Comparison of ENCODE assay signal across 8 mouse cellular contexts in the genomic region with DNA sequence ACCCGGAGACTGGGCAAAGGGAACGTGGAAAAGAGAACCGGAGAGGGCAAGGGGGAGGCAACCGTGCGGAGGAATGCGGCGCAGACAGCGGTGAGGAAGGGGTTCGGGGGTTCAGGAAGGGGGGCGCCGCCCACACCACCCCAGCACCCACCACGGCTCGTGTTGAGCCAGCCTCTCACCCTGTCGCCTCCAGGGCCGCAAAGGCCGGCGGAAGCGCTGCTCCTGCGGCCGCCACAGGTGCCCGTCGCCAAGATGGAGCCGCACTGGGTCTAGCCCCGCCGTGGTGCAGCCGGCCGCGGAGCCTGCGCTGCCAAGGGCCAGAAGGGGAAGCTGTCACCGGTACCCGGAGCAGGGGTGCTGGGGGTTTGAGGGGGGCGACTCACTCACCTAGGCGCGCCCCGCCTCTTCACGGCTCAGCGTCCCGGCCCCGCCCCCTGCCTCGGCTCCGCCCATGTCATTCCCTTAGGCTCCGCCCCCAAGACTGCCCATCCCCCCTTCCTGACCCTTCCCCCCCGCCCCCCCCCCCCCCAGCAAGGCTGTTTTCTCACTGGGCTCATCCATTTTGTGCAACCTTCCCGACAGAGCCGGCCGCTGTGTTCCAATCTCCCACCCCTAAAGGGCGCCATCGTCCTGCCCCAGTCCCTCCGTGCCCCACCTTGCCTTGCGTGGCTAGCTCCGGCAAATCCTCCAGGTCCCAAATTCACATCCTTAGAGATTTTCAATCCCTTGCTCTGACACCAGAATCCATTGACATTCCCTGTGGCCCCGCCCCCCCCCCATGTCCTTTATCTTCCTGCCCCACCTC. TPM values are rescaled to one million over a fixed set of nuclear protein-coding genes. Genes with fewer than 3 reads are reported as not detected.
DNase-seq lines count a peak whose midpoint lies in the region; ATAC-seq and TF ChIP-seq lines count a peak whose summit lies in the region.

A gene (minus strand): TSS at position 423 of the 805 bp plus-strand sequence.

- H3ac ChIP-seq in myocyte (ENCODE audit: control insufficient read depth, insufficient read length), result no peak within 1 kb of the TSS

- H3K9me3 ChIP-seq in embryonic facial prominence, embryonic 11.5 days (replicated peaks; ENCODE audit: control insufficient read depth, low read length), result no peaks in the 10 kb centered on the region
- no peaks in the 10 kb centered on the region for H3K9me3 ChIP-seq in hindbrain, embryonic 14.5 days (ENCODE audit: control insufficient read depth, low read length)

- peak within 1 kb of the TSS; percentile 64 for H3K9ac ChIP-seq in embryonic facial prominence, embryonic 11.5 days (replicated peaks; ENCODE audit: low read length)
- H3K9ac ChIP-seq in hindbrain, embryonic 14.5 days, result peak within 1 kb of the TSS; percentile 95
- peak within 1 kb of the TSS; percentile 40 for H3K9ac ChIP-seq in liver, adult 2 months (ENCODE audit: low read depth, low read length)

- TF ChIP-seq CTCF in liver, adult 2 months (IDR thresholded peaks at IDR 0.05; ENCODE audit: low read depth, low read length), result no peak

- DNase-seq in frontal cortex, postnatal 10 days (ENCODE audit: low spot score in 2 of 2), result peak; percentile 28 to 29
- DNase-seq in frontal cortex, postnatal 14 days (ENCODE audit: low spot score in 2 of 2), result no peak
- peak; percentile 62 for DNase-seq in ZHBTc4 (ENCODE audit: low read depth, low spot score)
- DNase-seq in embryonic facial prominence, embryonic 11.5 days (ENCODE audit: low spot score), result peak; percentile 60
- peak; percentile 55 for DNase-seq in hindbrain, embryonic 14.5 days (ENCODE audit: low spot score)
- DNase-seq in liver, adult 2 months (ENCODE audit: extremely low read depth, low read depth, low spot score), result no peak
- peak; percentile 56 for DNase-seq in thymus, postnatal 4 days

- H3K27ac ChIP-seq in embryonic facial prominence, embryonic 11.5 days (replicated peaks; ENCODE audit: low read depth, low read length), result no peak within 1 kb of the TSS
- peak within 1 kb of the TSS; percentile 85 for H3K27ac ChIP-seq in hindbrain, embryonic 14.5 days
- H3K27ac ChIP-seq in liver, adult 2 months (replicated peaks; ENCODE audit: insufficient read depth, low read depth, low read length), result no peak within 1 kb of the TSS

- peak within 1 kb of the TSS; percentile 67 for H3K4me3 ChIP-seq in embryonic facial prominence, embryonic 11.5 days (ENCODE audit: low read depth, low read length)
- peak within 1 kb of the TSS; percentile 88 for H3K4me3 ChIP-seq in hindbrain, embryonic 14.5 days (replicated peaks; ENCODE audit: low read length)
- H3K4me3 ChIP-seq in liver, adult 2 months (ENCODE audit: insufficient read depth, low read depth, low read length), result peak within 1 kb of the TSS; percentile 64
- H3K4me3 ChIP-seq in myocyte, result no peak within 1 kb of the TSS

- TF ChIP-seq POLR2A in liver, adult 2 months (IDR thresholded peaks at IDR 0.05; ENCODE audit: extremely low read depth, insufficient read depth, low read length), result no peak
- no peak for TF ChIP-seq POLR2A in myocyte (IDR thresholded peaks at IDR 0.05; ENCODE audit: insufficient read length, low read depth)

- 3% methylated on average over 40 of the region's 52 CpGs for WGBS in embryonic facial prominence, embryonic 11.5 days
- WGBS in hindbrain, embryonic 14.5 days, result 3% methylated on average over 39 of the region's 52 CpGs
- 8% methylated on average over 38 of the region's 52 CpGs for WGBS in liver, adult 2 months

- peak within 1 kb of the TSS; percentile 97 for H3K4me2 ChIP-seq in embryonic facial prominence, embryonic 11.5 days (ENCODE audit: low read depth, low read length)
- peak within 1 kb of the TSS; percentile 65 for H3K4me2 ChIP-seq in hindbrain, embryonic 14.5 days (replicated peaks)
- peak within 1 kb of the TSS; percentile 50 for H3K4me2 ChIP-seq in myocyte (ENCODE audit: low read depth)

- H3K4me1 ChIP-seq in embryonic facial prominence, embryonic 11.5 days (ENCODE audit: control insufficient read depth, insufficient read depth, low read length), result no peaks in the 10 kb centered on the region
- peaks cover 15% of the 10 kb centered on the region; the same call in 1 of the 2 replicates for H3K4me1 ChIP-seq in hindbrain, embryonic 14.5 days (replicated peaks; ENCODE audit: control insufficient read depth, insufficient read depth, low read length)
- no peaks in the 10 kb centered on the region for H3K4me1 ChIP-seq in liver, adult 2 months (ENCODE audit: control insufficient read depth, insufficient read depth, low read length)

- H3K36me3 ChIP-seq in embryonic facial prominence, embryonic 11.5 days (replicated peaks; ENCODE audit: control insufficient read depth, insufficient read depth, low read depth, low read length), result no peaks in the 10 kb centered on the region
- H3K36me3 ChIP-seq in hindbrain, embryonic 14.5 days (replicated peaks; ENCODE audit: control insufficient read depth, insufficient read depth), result no peaks in the 10 kb centered on the region
- no peaks in the 10 kb centered on the region for H3K36me3 ChIP-seq in liver, adult 2 months (ENCODE audit: control insufficient read depth, insufficient read depth, low read length)
- no peaks in the 10 kb centered on the region for H3K36me3 ChIP-seq in myocyte (ENCODE audit: control insufficient read depth, insufficient read depth)

- peak; percentile 69 for ATAC-seq in embryonic facial prominence, embryonic 11.5 days (replicated peaks; ENCODE audit: insufficient number of reproducible peaks, low FRiP score, low TSS enrichment, low read depth)
- ATAC-seq in hindbrain, embryonic 14.5 days (ENCODE audit: low FRiP score), result peak; percentile 74

- H3K79me2 ChIP-seq in liver, adult 2 months (ENCODE audit: control insufficient read depth, insufficient read depth, low read length), result no peaks in the 10 kb centered on the region
- no peaks in the 10 kb centered on the region for H3K79me2 ChIP-seq in myocyte (ENCODE audit: control insufficient read depth, insufficient read depth)

- peaks cover 2% of the 10 kb centered on the region; the same call in 1 of the 2 replicates for H3K27me3 ChIP-seq in embryonic facial prominence, embryonic 11.5 days (ENCODE audit: control insufficient read depth, insufficient read depth, low read length)
- H3K27me3 ChIP-seq in hindbrain, embryonic 14.5 days (ENCODE audit: control insufficient read depth, insufficient read depth, low read length), result no peaks in the 10 kb centered on the region
- H3K27me3 ChIP-seq in liver, adult 2 months (ENCODE audit: control insufficient read depth, insufficient read depth, low read length), result peaks cover 4% of the 10 kb centered on the region; the same call in 1 of the 2 replicates
- H3K27me3 ChIP-seq in myocyte (ENCODE audit: control insufficient read depth, insufficient read depth, insufficient read length), result peaks cover 18% of the 10 kb centered on the region

TF ChIP-seq in myocyte, 11 proteins besides CTCF, POLR2A, EP300 and RAD21:
- no peak for TF ChIP-seq E2F4 (IDR thresholded peaks at IDR 0.05; ENCODE audit: insufficient read depth)
- no peak for TF ChIP-seq SRF (IDR thresholded peaks at IDR 0.05; ENCODE audit: control insufficient read depth, insufficient read length, low read depth)
- no peak for TF ChIP-seq MYOG (IDR thresholded peaks at IDR 0.05; ENCODE audit: control insufficient read depth in 1 of 3, insufficient read depth in 1 of 3, insufficient read length in 2 of 3, low read depth in 2 of 3)
- TF ChIP-seq TCF12 (IDR thresholded peaks at IDR 0.05; ENCODE audit: insufficient read depth, poor library complexity, severe bottlenecking), result no peak
- no peak for TF ChIP-seq POLR2AphosphoS2 (IDR thresholded peaks at IDR 0.05; ENCODE audit: insufficient read length, low read depth)
- no peak for TF ChIP-seq USF1 (IDR thresholded peaks at IDR 0.05; ENCODE audit: low read depth)
- TF ChIP-seq MAX (IDR thresholded peaks at IDR 0.05; ENCODE audit: low read depth), result no peak
- TF ChIP-seq CEBPB (IDR thresholded peaks at IDR 0.05; ENCODE audit: insufficient read depth, poor library complexity, severe bottlenecking), result no peak
- no peak for TF ChIP-seq REST (IDR thresholded peaks at IDR 0.05; ENCODE audit: insufficient read depth, insufficient read length)
- no peak for TF ChIP-seq MYOD1 (IDR thresholded peaks at IDR 0.05; ENCODE audit: control insufficient read depth in 1 of 3, insufficient read length in 2 of 3, low read depth in 2 of 3)
- TF ChIP-seq TCF3 (IDR thresholded peaks at IDR 0.05; ENCODE audit: insufficient read length, low read depth), result no peak
TF ChIP-seq in myocyte: peak in this region for 0.

RNA-seq across cellular contexts. Expression of the gene that starts here (rescaled TPM):
- 0.32 and 0.36 TPM in 2 replicates for polyA plus RNA-seq in embryonic facial prominence, embryonic 11.5 days (2014; fragmentation: Nextera tagmentation; extraction: Ambion mirVana)
- 4.4 and 5.4 TPM in 2 replicates for polyA plus RNA-seq in hindbrain, embryonic 14.5 days (2014; fragmentation: Nextera tagmentation; extraction: Ambion mirVana)
- under 0.01 and 0.09 TPM in 2 replicates for total RNA-seq in liver, adult 2 months (2014; rRNA removed)
- 0.01 TPM in 1 of 2 replicates, not detected in the other for polyA plus RNA-seq in liver, adult 2 months (2012; rRNA removed)
- 0.01 TPM for polyA plus RNA-seq in myocyte (2012; fragmentation: generic; extraction: Trizol)

Comparison
In these comparisons a context has a peak if more than half of its experiments do, and no peak if none do; other contexts are left out.
1. DNase-seq: peak in frontal cortex, postnatal 10 days (2 of 2), ZHBTc4 (single experiment), hindbrain, embryonic 14.5 days (single experiment) and thymus, postnatal 4 days (single experiment); none in frontal cortex, postnatal 14 days (0 of 2) and liver, adult 2 months (single experiment).
2. Peak in DNase-seq, ATAC-seq, H3K4me3 ChIP-seq, H3K9ac ChIP-seq and H3K4me2 ChIP-seq in embryonic facial prominence, embryonic 11.5 days; RNA of the gene not detected or under 1 TPM.
3. H3K9ac ChIP-seq: peak in every context shown above with its lines; median percentile 95 in hindbrain, embryonic 14.5 days; 64 in embryonic facial prominence, embryonic 11.5 days; 40 in liver, adult 2 months.
4. Peak in every context shown above with its lines, with median percentiles within 50 percentile points of each other: H3K4me2 ChIP-seq.